ENCODE assay signal across 8 mouse cellular contexts in the genomic region with DNA sequence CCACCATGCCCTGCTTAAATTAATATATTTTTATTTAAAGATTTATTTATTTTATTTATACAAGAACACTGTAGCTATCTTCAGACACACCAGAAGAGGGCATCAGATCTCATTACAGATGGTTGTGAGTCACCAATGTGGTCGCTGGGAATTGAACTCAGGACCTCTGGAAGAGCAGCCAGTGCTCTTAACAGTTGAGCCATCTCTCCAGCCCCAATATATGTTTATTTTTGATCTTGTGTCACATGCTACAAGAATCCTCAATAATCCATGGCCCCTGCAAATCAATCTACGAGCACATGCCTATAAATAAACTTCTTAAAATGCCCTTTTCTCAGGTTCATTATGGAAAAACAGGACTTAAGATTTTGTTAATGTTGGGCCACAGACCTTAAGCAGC. TPM values are rescaled to one million over a fixed set of nuclear protein-coding genes. Genes with fewer than 3 reads are reported as not detected.
DNase-seq lines count a peak whose midpoint lies in the region; ATAC-seq and TF ChIP-seq lines count a peak whose summit lies in the region.

No protein-coding gene starts in this region.

- H3K9me3 ChIP-seq in kidney, postnatal 0 days (replicated peaks; ENCODE audit: low read length) = no peaks in the 10 kb centered on the region
- no peaks in the 10 kb centered on the region for H3K9me3 ChIP-seq in forebrain, embryonic 16.5 days (ENCODE audit: control insufficient read depth, low read length)
- H3K9me3 ChIP-seq in midbrain, embryonic 11.5 days (ENCODE audit: control insufficient read depth, low read length) = no peaks in the 10 kb centered on the region

- no peak overlapping the region for H3K9ac ChIP-seq in kidney, postnatal 0 days (ENCODE audit: low read depth, low read length)
- H3K9ac ChIP-seq in forebrain, embryonic 16.5 days (replicated peaks; ENCODE audit: low read depth, low read length) = no peak overlapping the region
- no peak overlapping the region for H3K9ac ChIP-seq in midbrain, embryonic 11.5 days (ENCODE audit: low read length)

- no peak overlapping the region for H3K27ac ChIP-seq in kidney, postnatal 0 days
- no peak overlapping the region for H3K27ac ChIP-seq in forebrain, embryonic 16.5 days (ENCODE audit: low read length)
- no peak overlapping the region for H3K27ac ChIP-seq in midbrain, embryonic 11.5 days (ENCODE audit: low read depth, low read length)
- H3K27ac ChIP-seq in left cerebral cortex, adult 2 months = no peak overlapping the region

- peak; percentile 17 for DNase-seq in cerebellum, adult 11 months
- DNase-seq in cerebellum, postnatal 25 days = no peak
- no peak for DNase-seq in kidney, postnatal 0 days (ENCODE audit: low spot score)
- no peak for DNase-seq in kidney, postnatal 14 days
- no peak for DNase-seq in midbrain, embryonic 11.5 days (ENCODE audit: low spot score, missing footprints)
- no peak for DNase-seq in left cerebral cortex, adult 2 months (ENCODE audit: extremely low spot score in 1 of 2, low spot score in 2 of 2)
- DNase-seq in layer of hippocampus, postnatal 10 days (ENCODE audit: low spot score in 2 of 2) = no peak

- peak; percentile 18; the same call in 1 of the 2 replicates for ATAC-seq in kidney, postnatal 0 days (replicated peaks; ENCODE audit: low FRiP score, low read depth)
- no peak; the same call in 1 of the 2 replicates for ATAC-seq in forebrain, embryonic 16.5 days
- peak; percentile 28 for ATAC-seq in midbrain, embryonic 11.5 days (ENCODE audit: low FRiP score)

- H3K27me3 ChIP-seq in kidney, postnatal 0 days (ENCODE audit: insufficient read depth, low read length) = no peaks in the 10 kb centered on the region
- no peaks in the 10 kb centered on the region for H3K27me3 ChIP-seq in forebrain, embryonic 16.5 days (replicated peaks; ENCODE audit: control insufficient read depth, insufficient read depth, low read length)
- no peaks in the 10 kb centered on the region for H3K27me3 ChIP-seq in midbrain, embryonic 11.5 days (ENCODE audit: control insufficient read depth, insufficient read depth, low read length)

- WGBS in kidney, postnatal 0 days = 88% methylated on average over 2 of the region's 2 CpGs
- 79% methylated on average over 2 of the region's 2 CpGs for WGBS in forebrain, embryonic 16.5 days
- WGBS in midbrain, embryonic 11.5 days = 92% methylated on average over 2 of the region's 2 CpGs

- no peak overlapping the region for H3K4me3 ChIP-seq in kidney, postnatal 0 days (replicated peaks; ENCODE audit: low read depth, low read length)
- H3K4me3 ChIP-seq in forebrain, embryonic 16.5 days (replicated peaks; ENCODE audit: low read length) = peak overlapping the region; percentile 100; the same call in 1 of the 2 replicates
- H3K4me3 ChIP-seq in midbrain, embryonic 11.5 days (ENCODE audit: low read depth, low read length) = no peak overlapping the region
- no peak overlapping the region for H3K4me3 ChIP-seq in left cerebral cortex, adult 2 months

- 0 out of 2 replicates have a peak, but pooled peaks cover 5% of the 10 kb centered on the region for H3K36me3 ChIP-seq in kidney, postnatal 0 days (ENCODE audit: insufficient read depth, low read length)
- peaks cover 3% of the 10 kb centered on the region; the same call in 1 of the 2 replicates for H3K36me3 ChIP-seq in forebrain, embryonic 16.5 days (ENCODE audit: control insufficient read depth, insufficient read depth)
- no peaks in the 10 kb centered on the region for H3K36me3 ChIP-seq in midbrain, embryonic 11.5 days (ENCODE audit: control insufficient read depth, insufficient read depth, low read length)

- TF ChIP-seq CTCF in kidney, postnatal 0 days (IDR thresholded peaks at IDR 0.05; ENCODE audit: low read depth) = 0 out of 2 replicates have a peak, but pooled peaks have one; percentile 23
- TF ChIP-seq CTCF in left cerebral cortex, adult 2 months (IDR thresholded peaks at IDR 0.05) = no peak

- H3K4me2 ChIP-seq in kidney, postnatal 0 days (ENCODE audit: low read length) = no peak overlapping the region
- no peak overlapping the region for H3K4me2 ChIP-seq in forebrain, embryonic 16.5 days (ENCODE audit: low read length)
- no peak overlapping the region for H3K4me2 ChIP-seq in midbrain, embryonic 11.5 days

- intact Hi-C loops in left cerebral cortex, adult 2 months (cut with DNase I) = loop anchor here (5.0 kb wide), 1 partner anchor 54 kb away; no protein-coding TSS in a partner anchor

- H3K4me1 ChIP-seq in kidney, postnatal 0 days (replicated peaks; ENCODE audit: insufficient read depth, low read length) = peaks cover 4% of the 10 kb centered on the region; the same call in 1 of the 2 replicates
- peaks cover 10% of the 10 kb centered on the region for H3K4me1 ChIP-seq in forebrain, embryonic 16.5 days (replicated peaks; ENCODE audit: control insufficient read depth, insufficient read depth, low read length)
- H3K4me1 ChIP-seq in midbrain, embryonic 11.5 days (ENCODE audit: control insufficient read depth, insufficient read depth, low read length) = no peaks in the 10 kb centered on the region

RNA-seq across cellular contexts. Expression of a gene that starts 0.4 kb away (rescaled TPM):
- 80.9 and 88.8 TPM in 2 replicates for polyA plus RNA-seq in kidney, postnatal 0 days (2015; fragmentation: Nextera tagmentation; extraction: Ambion mirVana)
- 189 and 197 TPM in 2 replicates for polyA plus RNA-seq in forebrain, embryonic 16.5 days (2015; fragmentation: Nextera tagmentation; extraction: Ambion mirVana)
- polyA plus RNA-seq in midbrain, embryonic 11.5 days (2014; fragmentation: Nextera tagmentation; extraction: Ambion mirVana) = 189 and 206 TPM in 2 replicates
- 100 to 1,000 TPM; 129 to 136 TPM for total RNA-seq in left cerebral cortex, adult 2 months (2021)
- total RNA-seq in layer of hippocampus, postnatal 10 days (2021) = 100 to 1,000 TPM; 172 to 182 TPM
